Mouse (Mus musculus): ENCODE measurements around the gene Traip. TPM values are rescaled to one million over a fixed set of nuclear protein-coding genes. Genes with fewer than 3 reads are reported as not detected.
"Not testable (repeated sequence)": the region's sequence is repeated elsewhere in the genome, so short reads cannot be mapped to it uniquely, and the experiment has no call there.

The Traip gene
- polyA plus RNA-seq, 1 experiment from 2014 or later: 17.7 TPM

DNA sequence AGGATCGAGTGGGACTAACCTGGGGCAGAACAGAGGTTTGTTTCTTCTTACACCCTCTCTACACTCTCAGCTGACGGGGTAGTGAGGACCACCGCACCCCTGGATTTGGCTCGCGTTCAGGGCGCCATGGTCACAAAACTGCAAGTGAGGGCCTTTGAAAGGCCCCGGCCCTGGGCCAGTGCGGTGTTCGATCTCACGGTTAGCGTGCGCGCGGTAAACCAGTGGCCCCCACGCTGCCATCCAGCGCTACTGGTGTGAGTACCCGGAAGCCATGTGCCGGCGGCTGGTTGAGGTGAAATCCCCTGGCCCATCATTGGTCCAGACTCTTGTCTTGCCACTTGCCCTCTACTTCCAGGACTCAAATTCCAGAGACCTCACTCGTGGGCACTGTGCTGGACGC lies 45.6 kb downstream of the Traip start:
- WGBS: 95% methylated on average over 21 of the region's 21 CpGs
- Histone ChIP-seq H3K9ac (no peak overlapping the region), H3K27ac (no peak overlapping the region), H3K9me3 (no peaks in the 10 kb centered on the region), H3K4me3 (replicated peaks) (no peak overlapping the region), H3K4me1 (replicated peaks) (no peaks in the 10 kb centered on the region), H3K27me3 (replicated peaks) (no peaks in the 10 kb centered on the region), H3K4me2 (replicated peaks) (no peak overlapping the region), H3K36me3 (no peaks in the 10 kb centered on the region)
- ATAC-seq: no peak

DNA sequence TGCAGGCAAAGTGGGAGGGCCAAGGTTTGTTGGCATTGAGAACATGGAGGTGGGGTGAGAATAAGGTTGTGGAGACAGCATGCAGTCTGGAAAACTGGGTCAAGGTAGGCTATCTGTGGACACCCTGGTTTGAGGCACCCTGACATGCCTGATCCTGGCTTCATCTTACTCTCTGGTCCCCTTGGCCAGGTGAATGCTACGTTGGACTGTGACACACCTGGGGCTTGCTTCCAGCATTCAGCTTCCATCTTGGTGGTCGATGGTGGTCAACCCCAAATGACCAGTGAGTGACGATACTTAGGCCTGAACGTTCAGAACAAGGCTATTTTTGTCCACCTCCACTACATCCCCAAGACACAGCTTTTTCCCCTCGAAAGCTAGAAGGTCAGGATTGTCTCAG lies 46.1 kb downstream of the Traip start, which contains the start of gene Gm20662:
TSS of gene Gm20662 (plus strand) at position 301 of the 400 bp plus-strand sequence.
- ATAC-seq: no peak
- Histone ChIP-seq H3K9ac (no peak within 1 kb of the TSS), H3K27me3 (replicated peaks) (no peaks in the 10 kb centered on the region), H3K27ac (no peak within 1 kb of the TSS), H3K4me1 (replicated peaks) (no peaks in the 10 kb centered on the region), H3K36me3 (no peaks in the 10 kb centered on the region), H3K4me3 (replicated peaks) (no peak within 1 kb of the TSS), H3K4me2 (replicated peaks) (no peak within 1 kb of the TSS), H3K9me3 (no peaks in the 10 kb centered on the region)
- WGBS: 85% methylated on average over 5 of the region's 5 CpGs

DNA sequence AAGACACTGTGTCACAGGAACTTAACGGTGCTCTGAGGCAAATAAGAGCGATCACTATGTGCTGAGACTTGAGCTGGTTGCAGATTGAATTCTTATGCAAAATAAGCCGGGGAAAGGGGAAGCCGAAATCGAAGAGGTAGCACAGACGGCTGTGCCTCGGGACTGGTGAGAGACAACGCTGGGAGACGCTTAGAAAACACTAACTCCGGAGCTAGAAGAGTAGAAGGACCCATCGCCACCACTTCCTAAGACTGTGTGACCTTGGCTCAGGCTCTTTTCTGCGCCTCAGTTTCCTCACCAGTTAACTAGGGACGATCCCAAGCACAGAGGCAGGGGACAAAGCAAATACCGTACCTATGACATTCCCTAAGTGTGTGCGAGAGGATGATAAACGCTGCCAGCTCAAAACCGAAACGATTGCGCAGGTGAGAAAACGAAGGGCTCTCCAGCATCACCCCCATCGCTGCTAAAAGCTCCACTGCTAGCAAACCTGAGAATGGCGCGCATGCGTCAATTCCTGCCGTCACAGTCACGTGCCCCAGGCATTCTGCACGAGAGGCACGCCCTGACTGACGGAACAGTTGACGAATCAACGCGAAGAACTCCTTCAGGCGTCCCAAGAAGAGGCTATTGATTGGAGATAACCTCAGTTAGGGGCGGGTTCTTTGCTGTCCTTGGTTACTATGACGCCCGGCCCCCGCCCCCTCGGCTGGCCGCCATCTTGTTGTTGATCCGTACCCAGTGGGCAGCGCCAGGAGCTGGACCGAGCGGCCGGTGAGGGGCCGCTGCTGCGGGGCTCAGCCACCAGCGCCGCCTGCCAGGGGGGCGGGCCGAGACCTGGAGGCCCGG lies 52.2 kb downstream of the Traip start, which contains the start of gene Ip6k1:
TSS of gene Ip6k1 (plus strand) at position 580 of the 849 bp plus-strand sequence.
- ATAC-seq: peak; percentile 99
- Histone ChIP-seq H3K4me1 (replicated peaks) (peaks cover 7% of the 10 kb centered on the region), H3K4me2 (replicated peaks) (peak within 1 kb of the TSS; percentile 73), H3K27me3 (replicated peaks) (no peaks in the 10 kb centered on the region), H3K9ac (peak within 1 kb of the TSS; percentile 99), H3K4me3 (replicated peaks) (peak within 1 kb of the TSS; percentile 100), H3K27ac (peak within 1 kb of the TSS; percentile 95), H3K36me3 (no peaks in the 10 kb centered on the region), H3K9me3 (no peaks in the 10 kb centered on the region)
- WGBS: under 1% methylated on average over 50 of the region's 51 CpGs

DNA sequence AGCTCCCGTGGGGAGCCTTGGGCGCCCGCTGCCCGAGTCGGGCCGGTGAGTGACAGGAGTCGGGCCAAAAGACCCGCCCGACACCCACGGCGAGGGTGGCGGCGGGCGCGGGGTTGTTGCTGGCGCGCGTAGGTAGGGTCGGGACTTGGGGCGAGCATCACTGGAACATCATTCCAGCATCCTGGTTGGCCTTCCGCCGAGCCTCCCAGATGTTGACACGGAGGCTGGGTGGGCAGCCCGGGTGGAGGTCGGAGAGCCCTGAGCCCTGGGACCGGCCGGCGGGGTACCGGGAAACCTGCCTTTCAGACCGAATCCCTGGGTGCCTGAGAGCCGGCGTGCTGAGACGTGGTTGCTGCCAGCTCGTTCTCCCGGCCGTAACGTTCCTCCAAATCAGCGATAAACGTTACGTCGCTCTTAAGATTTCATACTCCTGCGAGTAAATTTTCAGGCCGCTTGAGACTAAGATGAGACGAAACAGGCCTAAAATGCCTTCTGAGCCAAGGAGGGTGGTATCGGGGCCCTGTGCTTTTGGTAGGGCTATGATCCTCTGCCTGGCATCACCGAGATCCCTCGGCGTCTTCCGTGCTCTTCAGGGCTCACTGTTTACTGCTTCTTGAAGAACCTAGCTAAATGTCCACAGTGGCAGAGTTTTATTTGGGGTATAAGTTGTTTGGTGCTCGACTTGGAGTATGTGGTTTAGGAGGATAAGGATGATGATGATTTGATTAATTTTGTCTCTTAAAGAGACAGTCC lies 53.0 kb downstream of the Traip start:
- H3K4me2 ChIP-seq (replicated peaks): peak overlapping the region; percentile 73
- peak overlapping the region; percentile 99 for H3K9ac ChIP-seq
- ATAC-seq: peak; percentile 69
- no peaks in the 10 kb centered on the region for H3K36me3 ChIP-seq
- H3K4me3 ChIP-seq (replicated peaks): peak overlapping the region; percentile 100
- H3K27me3 ChIP-seq (replicated peaks): no peaks in the 10 kb centered on the region
- peak overlapping the region; percentile 95 for H3K27ac ChIP-seq
- WGBS: under 1% methylated on average over 50 of the region's 50 CpGs
- H3K9me3 ChIP-seq: no peaks in the 10 kb centered on the region
- H3K4me1 ChIP-seq (replicated peaks): peaks cover 10% of the 10 kb centered on the region

DNA sequence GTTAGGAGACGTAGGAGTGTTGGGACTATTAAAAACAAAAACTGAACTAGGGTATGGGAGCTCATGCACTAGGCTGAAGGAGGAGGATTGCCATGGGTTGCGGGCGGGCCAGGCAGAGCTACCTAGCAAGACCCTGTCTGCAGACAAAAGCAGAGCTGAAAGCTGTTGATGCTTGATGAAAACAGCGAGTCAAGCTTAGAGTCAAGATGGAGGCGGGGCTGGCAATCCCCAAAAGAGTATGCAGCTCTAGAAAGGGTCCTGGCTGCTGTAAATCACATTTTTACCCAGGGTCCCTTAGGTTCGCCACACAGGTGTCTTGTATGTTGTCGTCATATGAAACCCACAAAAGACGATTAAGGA lies 53.6 kb downstream of the Traip start:
- no peak for ATAC-seq
- Histone ChIP-seq H3K27me3 (replicated peaks) (no peaks in the 10 kb centered on the region), H3K4me2 (replicated peaks) (peak overlapping the region; percentile 73), H3K9me3 (no peaks in the 10 kb centered on the region), H3K27ac (peak overlapping the region; percentile 95; the same call in 1 of the 2 replicates), H3K4me3 (replicated peaks) (peak overlapping the region; percentile 100), H3K36me3 (no peaks in the 10 kb centered on the region), H3K9ac (peak overlapping the region; percentile 99), H3K4me1 (replicated peaks) (peaks cover 12% of the 10 kb centered on the region)
- 14% methylated on average over 8 of the region's 8 CpGs for WGBS

DNA sequence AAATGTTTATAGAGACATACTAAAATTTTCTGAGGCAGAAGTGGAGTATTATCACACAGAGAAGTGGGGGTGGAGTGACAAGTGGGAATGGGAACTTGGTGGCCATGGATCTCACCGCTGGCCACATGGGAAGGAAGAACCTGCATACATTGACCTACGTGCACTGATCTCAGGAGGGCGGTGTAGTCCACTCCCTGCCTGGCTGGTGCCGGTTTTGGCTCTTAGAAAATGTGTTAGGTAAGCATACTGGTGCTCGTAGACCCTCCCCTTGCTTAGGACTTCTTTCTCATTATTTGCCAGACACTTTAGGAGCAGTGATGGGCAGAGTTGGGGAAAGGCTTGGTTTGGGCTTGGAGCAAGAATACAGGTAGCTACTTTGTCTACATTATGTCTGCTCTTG lies 58.1 kb downstream of the Traip start:
- Histone ChIP-seq H3K9me3 (no peaks in the 10 kb centered on the region), H3K9ac (no peak overlapping the region), H3K4me1 (replicated peaks) (peaks cover 12% of the 10 kb centered on the region), H3K27ac (no peak overlapping the region), H3K4me3 (replicated peaks) (no peak overlapping the region), H3K36me3 (no peaks in the 10 kb centered on the region), H3K4me2 (replicated peaks) (no peak overlapping the region), H3K27me3 (replicated peaks) (no peaks in the 10 kb centered on the region)
- 90% methylated on average over 5 of the region's 5 CpGs for WGBS
- no peak for ATAC-seq

DNA sequence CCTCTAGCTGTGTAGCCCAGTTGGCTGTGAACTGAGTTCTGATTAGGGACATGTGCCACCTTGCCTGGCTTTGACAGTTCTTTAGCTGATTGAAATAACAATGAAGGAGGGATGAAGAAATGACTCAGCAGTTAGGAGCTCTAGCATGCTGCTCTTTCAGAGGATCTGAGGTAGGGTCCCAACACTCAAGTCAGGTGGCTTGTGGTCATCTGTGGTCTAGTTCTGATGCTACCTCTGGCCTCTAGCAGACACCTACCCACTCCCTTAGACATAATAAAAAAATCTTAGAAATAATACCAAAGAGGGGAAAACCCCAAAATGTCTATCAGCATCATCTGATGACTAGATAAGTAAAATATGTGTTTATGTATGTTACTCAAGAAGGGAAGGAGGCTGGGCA lies 60.4 kb downstream of the Traip start:
- no peak overlapping the region for H3K27ac ChIP-seq
- no peak for ATAC-seq
- no peak overlapping the region for H3K4me2 ChIP-seq (replicated peaks)
- H3K27me3 ChIP-seq (replicated peaks): no peaks in the 10 kb centered on the region
- H3K4me1 ChIP-seq (replicated peaks): 0 out of 2 replicates have a peak, but pooled peaks cover 5% of the 10 kb centered on the region
- H3K9me3 ChIP-seq: no peaks in the 10 kb centered on the region
- no peak overlapping the region for H3K4me3 ChIP-seq (replicated peaks)
- H3K36me3 ChIP-seq: no peaks in the 10 kb centered on the region
- H3K9ac ChIP-seq: no peak overlapping the region

DNA sequence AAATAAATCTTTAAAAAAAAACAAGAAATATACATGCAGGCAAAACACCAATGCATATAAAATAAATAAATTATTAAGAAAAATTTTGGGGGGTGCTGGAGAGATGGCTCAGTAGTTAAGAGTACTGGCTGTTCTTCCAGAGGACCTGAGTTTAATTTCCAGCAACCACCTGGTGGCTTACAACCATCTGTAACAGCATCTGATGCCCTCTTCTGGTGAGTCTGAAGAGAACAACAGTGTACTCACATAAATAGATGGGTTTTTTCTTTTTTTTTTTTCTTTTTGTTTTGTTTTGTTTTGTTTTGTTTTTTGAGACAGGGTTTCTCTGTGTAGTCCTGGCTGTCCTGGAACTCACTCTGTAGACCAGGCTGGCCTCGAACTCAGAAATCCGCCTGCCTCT lies 63.6 kb downstream of the Traip start:
- H3K9ac ChIP-seq; H3K4me3 ChIP-seq (replicated peaks); H3K9me3 ChIP-seq; ATAC-seq; H3K36me3 ChIP-seq; H3K27ac ChIP-seq; H3K27me3 ChIP-seq (replicated peaks); H3K4me1 ChIP-seq (replicated peaks); H3K4me2 ChIP-seq (replicated peaks): not testable (repeated sequence)
- 91% methylated on average over 2 of the region's 2 CpGs for WGBS

DNA sequence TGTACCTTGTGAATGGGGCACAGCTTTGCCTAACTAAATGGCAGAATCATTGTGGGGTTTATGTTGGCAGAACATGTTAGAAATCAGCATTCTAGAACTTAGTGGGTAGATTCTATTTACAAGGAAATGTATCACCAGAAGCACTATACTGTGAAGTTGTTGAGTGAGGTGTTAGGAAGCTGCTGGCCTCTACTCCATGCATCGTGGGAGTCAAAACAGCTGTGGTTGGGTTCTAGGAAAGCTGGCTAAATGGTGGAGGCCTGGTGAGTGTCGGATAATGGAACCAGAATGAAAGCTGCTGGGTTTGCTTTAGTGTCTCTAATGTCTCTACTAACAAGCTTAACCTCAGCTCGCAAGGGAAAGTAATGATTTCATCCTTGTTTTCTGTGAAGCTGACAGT lies 67.2 kb downstream of the Traip start:
- Histone ChIP-seq H3K9me3 (no peaks in the 10 kb centered on the region), H3K4me3 (replicated peaks) (no peak overlapping the region), H3K4me1 (replicated peaks) (no peaks in the 10 kb centered on the region), H3K4me2 (replicated peaks) (no peak overlapping the region), H3K9ac (no peak overlapping the region), H3K36me3 (no peaks in the 10 kb centered on the region), H3K27me3 (replicated peaks) (no peaks in the 10 kb centered on the region), H3K27ac (no peak overlapping the region)
- no peak for ATAC-seq
- WGBS: 87% methylated on average over 3 of the region's 3 CpGs

DNA sequence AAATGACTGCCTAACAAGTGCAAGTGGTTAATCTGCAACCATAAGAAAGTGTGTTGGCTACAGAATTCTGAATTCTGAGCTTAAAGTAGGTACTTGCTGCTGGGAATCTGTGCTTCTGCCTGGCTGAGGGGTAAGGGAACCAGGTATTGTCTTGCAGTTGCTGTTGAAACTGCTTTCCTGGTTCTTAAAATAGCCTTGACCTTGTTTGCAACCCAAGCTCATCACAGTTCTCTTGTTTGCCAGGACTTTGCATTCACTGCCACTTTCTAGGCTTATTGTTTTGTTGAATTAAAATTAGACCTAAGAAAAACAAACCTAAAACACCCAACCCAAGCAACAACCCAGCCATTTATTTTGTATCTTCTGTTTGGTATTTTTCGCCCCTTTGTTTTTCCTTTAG lies 70.8 kb downstream of the Traip start:
- no peak for ATAC-seq
- no peaks in the 10 kb centered on the region for H3K9me3 ChIP-seq
- no peak overlapping the region for H3K27ac ChIP-seq
- H3K27me3 ChIP-seq (replicated peaks): no peaks in the 10 kb centered on the region
- 90% methylated on average over 1 of the region's 1 CpGs for WGBS
- H3K4me2 ChIP-seq (replicated peaks): no peak overlapping the region
- H3K4me1 ChIP-seq (replicated peaks): no peaks in the 10 kb centered on the region
- H3K4me3 ChIP-seq (replicated peaks): no peak overlapping the region
- H3K36me3 ChIP-seq: peaks cover 9% of the 10 kb centered on the region; the same call in 1 of the 2 replicates
- no peak overlapping the region for H3K9ac ChIP-seq

Data from intestine, embryonic 15.5 days (tissue).